ENCODE assay signal across 20 mouse cellular contexts in genomic region chr2:157052448-157052847, GRCm38 (mm10). TPM values are rescaled to one million over a fixed set of nuclear protein-coding genes. Genes with fewer than 3 reads are reported as not detected.
A peak's percentile ranks its signal among the peaks of the same experiment; 100 is the strongest.
DNase-seq lines count a peak whose midpoint lies in the region; ATAC-seq and TF ChIP-seq lines count a peak whose summit lies in the region.
"Had no signal": no experiment of that assay in that cellular context is flagged by ENCODE, and none has a peak within 500 bp of the region (broad histone marks: within the 10 kb centered on the region; RNA-seq: fewer than 3 reads in every experiment).

No protein-coding gene starts in this region.

- H3K27ac ChIP-seq in heart, embryonic 16.5 days (ENCODE audit: low read length): peak overlapping the region; percentile 40
- peak overlapping the region; percentile 88 for H3K27ac ChIP-seq in layer of hippocampus, adult 2 months
- H3K27ac ChIP-seq in hindbrain, embryonic 16.5 days (ENCODE audit: low read depth, low read length): 0 out of 2 replicates have a peak overlapping the region, but pooled peaks have one; percentile 0
- H3K27ac ChIP-seq: limb, embryonic 15.5 days; stomach, embryonic 15.5 days had no signal

- no peak overlapping the region for H3K4me2 ChIP-seq in heart, embryonic 16.5 days (ENCODE audit: low read depth, low read length)
- no peak overlapping the region for H3K4me2 ChIP-seq in hindbrain, embryonic 16.5 days (ENCODE audit: low read length)
- H3K4me2 ChIP-seq: limb, embryonic 15.5 days; stomach, embryonic 15.5 days had no signal

- H3K9me3 ChIP-seq in heart, embryonic 16.5 days (replicated peaks; ENCODE audit: control insufficient read depth, low read length): no peaks in the 10 kb centered on the region
- H3K9me3 ChIP-seq in hindbrain, embryonic 16.5 days (ENCODE audit: control insufficient read depth, low read length): no peaks in the 10 kb centered on the region
- H3K9me3 ChIP-seq: limb, embryonic 15.5 days; stomach, embryonic 15.5 days had no signal

- DNase-seq in cerebellum, postnatal 25 days: peak; percentile 30 to 42
- DNase-seq in cerebellum, adult 11-12 months: no peak
- no peak for DNase-seq in heart, adult 18-20 months
- DNase-seq in layer of hippocampus, adult 2 months (ENCODE audit: low spot score in 2 of 2): no peak
- DNase-seq in layer of hippocampus, adult 9-10 months (ENCODE audit: low spot score): no peak
- DNase-seq in ovary, adult 18-20 months (ENCODE audit: low spot score): no peak
- DNase-seq: B cell, adult 2 months; cerebellum, adult 9-10 months; gastrocnemius, postnatal 14 days; layer of hippocampus, adult 9-11 months; liver, postnatal 0 days; spleen, adult 18-20 months had no signal

- ATAC-seq in heart, embryonic 16.5 days (replicated peaks; ENCODE audit: extremely low read depth, insufficient read depth, low FRiP score): no peak
- ATAC-seq in hindbrain, embryonic 16.5 days: no peak
- ATAC-seq: intestine, postnatal 0 days; liver, postnatal 0 days had no signal

- H3K27me3 ChIP-seq in heart, embryonic 16.5 days (ENCODE audit: control insufficient read depth, insufficient read depth, low read length): no peaks in the 10 kb centered on the region
- H3K27me3 ChIP-seq in hindbrain, embryonic 16.5 days (replicated peaks; ENCODE audit: control insufficient read depth, insufficient read depth, low read length): no peaks in the 10 kb centered on the region
- H3K27me3 ChIP-seq: limb, embryonic 15.5 days; stomach, embryonic 15.5 days had no signal

- WGBS in heart, embryonic 16.5 days: 48% methylated on average over 8 of the region's 8 CpGs
- 65% methylated on average over 8 of the region's 8 CpGs for WGBS in hindbrain, embryonic 16.5 days

- H3K4me3 ChIP-seq in heart, embryonic 16.5 days (ENCODE audit: low read length): no peak overlapping the region
- H3K4me3 ChIP-seq in layer of hippocampus, adult 2 months: no peak overlapping the region
- H3K4me3 ChIP-seq in hindbrain, embryonic 16.5 days (ENCODE audit: low read length): no peak overlapping the region
- H3K4me3 ChIP-seq: limb, embryonic 15.5 days; stomach, embryonic 15.5 days had no signal

- H3K4me1 ChIP-seq in heart, embryonic 16.5 days (ENCODE audit: control insufficient read depth, insufficient read depth, low read length): peaks cover 39% of the 10 kb centered on the region
- peaks cover 54% of the 10 kb centered on the region for H3K4me1 ChIP-seq in hindbrain, embryonic 16.5 days (ENCODE audit: control insufficient read depth, insufficient read depth, low read depth, low read length)
- H3K4me1 ChIP-seq: stomach, embryonic 15.5 days had no signal

- H3K36me3 ChIP-seq in heart, embryonic 16.5 days (ENCODE audit: control insufficient read depth, insufficient read depth): peaks cover 17% of the 10 kb centered on the region
- H3K36me3 ChIP-seq in hindbrain, embryonic 16.5 days (ENCODE audit: control insufficient read depth, insufficient read depth, low read length): peaks cover 14% of the 10 kb centered on the region

- no peak for TF ChIP-seq CTCF in layer of hippocampus, adult 2 months (conservative IDR thresholded peaks at IDR 0.05)

- H3K9ac ChIP-seq in heart, embryonic 16.5 days (ENCODE audit: low read length): no peak overlapping the region
- no peak overlapping the region for H3K9ac ChIP-seq in hindbrain, embryonic 16.5 days (ENCODE audit: low read depth, low read length)
- H3K9ac ChIP-seq: limb, embryonic 15.5 days; liver, postnatal 0 days; stomach, embryonic 15.5 days had no signal

RNA-seq across cellular contexts. Expression of gene Soga1, which starts 26.6 kb away (rescaled TPM):
- 1.7 and 3.1 TPM in 2 replicates for polyA plus RNA-seq in heart, embryonic 16.5 days (2015; fragmentation: Nextera tagmentation; extraction: Ambion mirVana)
- total RNA-seq in heart, adult 18-20 months (2021): 10 to 100 TPM; 10.4 to 11.0 TPM
- 10 to 100 TPM; 31.4 to 36.3 TPM for total RNA-seq in layer of hippocampus, adult 2 months (2021)
- polyA plus RNA-seq in hindbrain, embryonic 16.5 days (2015; fragmentation: Nextera tagmentation; extraction: Ambion mirVana): 4.4 and 4.6 TPM in 2 replicates

RNA-seq across cellular contexts. Expression of gene Tldc2, which starts 34.4 kb away (rescaled TPM):
- not detected in 2 replicates for polyA plus RNA-seq in heart, embryonic 16.5 days (2015; fragmentation: Nextera tagmentation; extraction: Ambion mirVana)
- total RNA-seq in heart, adult 18-20 months (2021): not detected
- not detected for total RNA-seq in layer of hippocampus, adult 2 months (2021)
- not detected in 2 replicates for polyA plus RNA-seq in hindbrain, embryonic 16.5 days (2015; fragmentation: Nextera tagmentation; extraction: Ambion mirVana)
- total RNA-seq: gastrocnemius, postnatal 14 days; neutrophil, adult 5-6 weeks had no signal
- polyA plus RNA-seq: heart, embryonic 14.5 days; intestine, postnatal 0 days; limb, embryonic 15.5 days; liver, postnatal 0 days; stomach, embryonic 15.5 days; thymus, postnatal 0 days had no signal

RNA-seq across cellular contexts. Expression of gene Dsn1, which starts 45.5 kb away (rescaled TPM):
- 31.1 and 34.5 TPM in 2 replicates for polyA plus RNA-seq in heart, embryonic 16.5 days (2015; fragmentation: Nextera tagmentation; extraction: Ambion mirVana)
- total RNA-seq in heart, adult 18-20 months (2021): 1 to 10 TPM; 1.7 to 2.3 TPM
- 1 to 10 TPM; 2.8 to 3.7 TPM for total RNA-seq in layer of hippocampus, adult 2 months (2021)
- 10.5 and 11.6 TPM in 2 replicates for polyA plus RNA-seq in hindbrain, embryonic 16.5 days (2015; fragmentation: Nextera tagmentation; extraction: Ambion mirVana)

Comparison
In these comparisons a context has a peak if more than half of its experiments do, and no peak if none do; other contexts are left out.
1. DNase-seq: peak in cerebellum, postnatal 25 days (2 of 2); none in cerebellum, adult 11-12 months (single experiment), heart, adult 18-20 months (0 of 2), layer of hippocampus, adult 2 months (0 of 2), layer of hippocampus, adult 9-10 months (single experiment) and ovary, adult 18-20 months (single experiment).
2. H3K27ac ChIP-seq: peak in every context shown above with its lines; median percentile 88 in layer of hippocampus, adult 2 months; 40 in heart, embryonic 16.5 days; 0 in hindbrain, embryonic 16.5 days.